Mouse (Mus musculus) heart, adult 11 months (tissue): ENCODE measurements around the gene Bbs9.

Experiments used
- DNase-seq: peaks from one replicate; pipeline ENCODE4 v3.0.0; 2022

Gene Bbs9

GRCm38 (mm10) chr9:22537767-22538373, 62.4 kb downstream of the Bbs9 start:
- DNase-seq, result peak; percentile 54

GRCm38 (mm10) chr9:22539546-22539945, 64.0 kb downstream of the Bbs9 start:
- peak; percentile 53 for DNase-seq

GRCm38 (mm10) chr9:22541130-22541529, 65.6 kb downstream of the Bbs9 start:
- DNase-seq, result peak; percentile 43

GRCm38 (mm10) chr9:22543467-22543866, 68.0 kb downstream of the Bbs9 start:
- peak; percentile 11 for DNase-seq

GRCm38 (mm10) chr9:22544349-22545341, 69.1 kb downstream of the Bbs9 start:
- peak; percentile 16 for DNase-seq

GRCm38 (mm10) chr9:22551273-22551672, 75.8 kb downstream of the Bbs9 start:
- DNase-seq, result no peak

GRCm38 (mm10) chr9:22556076-22556475, 80.6 kb downstream of the Bbs9 start:
- DNase-seq, result peak; percentile 72

GRCm38 (mm10) chr9:22557467-22557866, 82.0 kb downstream of the Bbs9 start:
- DNase-seq, result peak; percentile 49

GRCm38 (mm10) chr9:22563612-22564347, 88.3 kb downstream of the Bbs9 start:
- no peak for DNase-seq

GRCm38 (mm10) chr9:22567726-22568125, 92.2 kb downstream of the Bbs9 start:
- no peak for DNase-seq

GRCm38 (mm10) chr9:22576426-22577139, 101.1 kb downstream of the Bbs9 start:
- DNase-seq, result peak; percentile 68

GRCm38 (mm10) chr9:22578266-22578665, 102.8 kb downstream of the Bbs9 start:
- DNase-seq, result peak; percentile 55

GRCm38 (mm10) chr9:22584221-22584620, 108.7 kb downstream of the Bbs9 start:
- DNase-seq, result no peak

- DNase-seq, result no peak
These were observed 117.5 kb downstream of the Bbs9 start for GRCm38 (mm10) chr9:22593032-22593431.

- DNase-seq, result no peak
These were observed 121.1 kb downstream of the Bbs9 start for GRCm38 (mm10) chr9:22596650-22597049.

GRCm38 (mm10) chr9:22613271-22613824, 137.8 kb downstream of the Bbs9 start:
- no peak for DNase-seq

- no peak for DNase-seq
These were observed 143.7 kb downstream of the Bbs9 start for GRCm38 (mm10) chr9:22619245-22619644.

GRCm38 (mm10) chr9:22624966-22625365, 149.5 kb downstream of the Bbs9 start:
- no peak for DNase-seq

- no peak for DNase-seq
These were observed 150.5 kb downstream of the Bbs9 start for GRCm38 (mm10) chr9:22626014-22626413.

- DNase-seq, result no peak
These were observed 152.4 kb downstream of the Bbs9 start for GRCm38 (mm10) chr9:22627912-22628311.

- peak; percentile 96 for DNase-seq
These were observed 157.4 kb downstream of the Bbs9 start for GRCm38 (mm10) chr9:22632800-22633485.

- no peak for DNase-seq
These were observed 163.0 kb downstream of the Bbs9 start for GRCm38 (mm10) chr9:22638502-22638901.
